Mouse (Mus musculus): Measurements from ENCODE around the gene Ppfibp2. TPM values are rescaled to one million over a fixed set of nuclear protein-coding genes. Genes with fewer than 3 reads are reported as not detected.

Gene Ppfibp2
- total RNA-seq (2015) (9.3 and 11.2 TPM in 2 replicates), total RNA-seq (2017) (12.1 and 14.9 TPM in 2 replicates)

- peak; percentile 83 for ATAC-seq (ENCODE audit: poor library complexity, severe bottlenecking)
These were observed at the start of gene Ppfibp2 for GRCm38 (mm10) chr7:107594857-107595402. Gene Ppfibp2 (plus strand): TSS chr7:107595207.

DNA sequence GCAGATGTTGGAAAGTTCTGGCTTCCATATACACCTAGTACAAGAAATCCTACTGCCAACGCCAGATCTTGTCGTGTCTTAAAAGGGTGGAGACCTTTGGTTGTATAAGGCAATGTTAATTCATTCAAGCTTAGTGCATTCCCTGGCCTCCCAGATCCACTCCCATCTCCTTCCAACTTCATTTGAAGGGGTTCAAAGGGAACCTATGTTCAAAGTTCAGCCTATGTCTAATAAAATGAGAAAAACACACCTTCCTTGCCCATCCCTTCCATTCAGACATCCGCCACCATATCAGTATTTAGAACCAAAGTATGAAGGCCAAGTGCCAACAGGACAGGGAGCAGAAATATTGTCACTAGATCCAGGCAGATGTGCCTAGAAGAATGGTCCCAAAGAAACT, 47.1 kb upstream of the Ppfibp2 start:
- ATAC-seq (ENCODE audit: poor library complexity, severe bottlenecking): no peak

DNA sequence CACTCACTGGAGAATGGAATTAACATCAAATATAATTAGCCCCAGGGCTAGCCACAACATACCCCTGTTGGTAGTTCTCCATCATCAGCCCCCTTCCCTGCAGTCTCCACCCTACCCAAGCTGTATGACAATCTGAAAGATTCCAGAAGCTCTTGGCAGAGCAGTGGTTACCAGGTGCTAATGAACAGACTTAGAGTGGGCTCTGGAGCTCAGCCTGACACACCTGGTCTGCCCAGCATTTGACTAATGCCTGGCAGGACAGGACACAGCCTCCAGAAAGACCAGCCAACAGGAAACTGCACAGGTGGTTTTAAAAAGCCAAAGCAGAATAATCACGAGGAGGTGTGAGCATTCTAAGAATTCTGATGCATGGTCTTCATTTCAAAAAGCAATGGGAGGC, 41.5 kb upstream of the Ppfibp2 start:
- ATAC-seq (ENCODE audit: poor library complexity, severe bottlenecking): no peak

DNA sequence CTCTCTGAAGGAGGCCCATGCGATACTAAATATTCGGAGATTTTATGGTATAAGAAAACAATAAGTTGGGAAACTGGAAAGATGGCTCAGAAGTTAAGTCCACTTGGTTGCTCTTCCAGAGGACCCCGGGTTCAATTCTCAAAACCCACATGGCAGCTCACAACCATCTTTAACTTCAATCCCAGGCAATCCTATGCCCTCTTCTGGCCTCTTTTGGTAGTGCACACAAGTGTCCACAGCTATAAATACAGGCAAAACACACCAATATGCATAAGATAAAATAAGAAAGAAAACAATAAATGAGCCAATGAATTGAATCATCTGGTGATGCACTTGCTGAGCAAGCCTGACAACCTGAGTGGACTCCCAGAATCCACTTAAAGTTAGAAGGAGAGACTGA, 39.1 kb upstream of the Ppfibp2 start:
- ATAC-seq (ENCODE audit: poor library complexity, severe bottlenecking): no peak

GRCm38 (mm10) chr7:107560675-107561074, 34.3 kb upstream of the Ppfibp2 start:
- ATAC-seq (ENCODE audit: poor library complexity, severe bottlenecking): no peak

DNA sequence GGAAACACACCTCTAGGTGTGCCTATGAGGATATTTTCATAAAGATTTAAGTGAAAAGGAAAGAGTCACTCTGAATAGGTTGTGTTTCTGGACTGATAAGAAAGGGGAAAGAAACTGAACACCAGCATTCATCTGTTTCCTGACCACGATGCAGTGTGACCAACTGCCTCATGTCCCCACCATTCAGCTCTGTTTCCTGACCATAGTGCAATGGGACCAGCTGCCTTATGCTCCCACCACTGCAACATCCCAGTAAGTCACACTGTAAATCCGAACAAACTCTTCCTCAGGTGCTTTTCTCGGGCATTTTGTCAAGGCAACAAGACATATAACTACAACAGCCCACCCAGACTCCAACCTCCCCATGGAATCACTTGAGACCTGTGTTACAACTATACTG, 33.4 kb upstream of the Ppfibp2 start:
- ATAC-seq (ENCODE audit: poor library complexity, severe bottlenecking): no peak

DNA sequence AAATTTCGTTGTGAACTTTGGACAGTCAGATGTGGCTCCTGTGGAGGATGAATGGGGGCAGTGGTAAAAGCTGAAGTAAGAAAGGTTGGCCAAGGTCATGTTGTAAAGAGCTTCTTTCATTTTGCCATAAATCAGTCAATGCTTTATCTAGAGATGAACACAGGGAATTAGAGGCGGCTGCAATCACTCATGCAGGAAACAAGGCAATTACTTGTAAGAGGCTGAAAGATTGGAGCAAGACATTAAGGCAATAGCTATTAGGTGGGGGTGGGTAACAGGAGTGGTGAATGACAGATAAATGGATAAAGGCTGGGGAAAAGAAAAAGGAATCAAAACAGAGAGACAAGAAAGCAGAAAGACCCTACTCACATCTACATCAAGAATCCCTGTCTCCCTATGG, 31.3 kb upstream of the Ppfibp2 start:
- ATAC-seq (ENCODE audit: poor library complexity, severe bottlenecking): no peak

- ATAC-seq (ENCODE audit: poor library complexity, severe bottlenecking): no peak
These were observed 27.7 kb upstream of the Ppfibp2 start, which contains the start of gene Olfml1 for GRCm38 (mm10) chr7:107567261-107567671. Gene Olfml1 (plus strand): TSS chr7:107567446.

- ATAC-seq (ENCODE audit: poor library complexity, severe bottlenecking): no peak
These were observed 27.3 kb upstream of the Ppfibp2 start for GRCm38 (mm10) chr7:107567674-107568073.

DNA sequence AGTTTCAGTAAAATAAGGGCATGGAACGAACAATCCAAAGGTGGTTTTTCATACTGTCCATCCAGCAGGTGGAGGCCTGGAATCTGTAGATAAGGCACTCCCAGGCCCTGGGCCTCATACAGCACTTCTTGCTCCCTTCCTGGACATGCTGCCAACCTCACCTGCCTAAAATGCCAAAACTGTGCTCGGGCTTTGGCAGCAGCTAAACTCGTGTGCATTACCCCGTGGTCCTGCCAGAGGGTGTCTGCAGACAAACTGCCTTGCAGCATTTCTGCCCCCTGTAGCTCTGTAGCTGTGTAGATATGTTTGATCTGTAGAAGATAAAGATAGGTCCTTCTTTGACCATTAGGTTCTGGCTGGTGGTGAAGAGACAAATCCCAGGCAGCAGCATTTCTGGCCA, 26.0 kb upstream of the Ppfibp2 start:
- no peak for ATAC-seq (ENCODE audit: poor library complexity, severe bottlenecking)

DNA sequence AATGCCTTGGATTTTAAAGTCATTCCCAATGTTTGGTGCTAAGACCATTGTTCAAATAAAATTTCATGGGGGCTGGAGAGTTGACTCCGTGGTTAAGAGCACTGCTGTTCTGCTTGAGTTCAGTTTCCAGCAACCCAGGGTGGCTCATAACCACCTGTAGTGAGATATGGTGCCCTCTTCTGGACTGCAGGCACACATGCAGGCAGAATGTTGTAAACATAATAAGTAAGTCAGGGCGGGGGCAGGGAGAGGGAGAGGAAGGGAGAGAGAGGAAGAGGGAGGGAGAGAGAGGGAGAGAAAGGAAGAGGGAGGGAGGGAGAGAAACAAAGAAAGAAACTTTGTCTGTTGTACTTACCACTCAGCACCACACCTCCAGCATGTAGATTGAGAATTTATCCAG, 21.2 kb upstream of the Ppfibp2 start:
- peak; percentile 71 for ATAC-seq (ENCODE audit: poor library complexity, severe bottlenecking)

- ATAC-seq (ENCODE audit: poor library complexity, severe bottlenecking): no peak
These were observed 20.7 kb upstream of the Ppfibp2 start for GRCm38 (mm10) chr7:107574276-107574675.

DNA sequence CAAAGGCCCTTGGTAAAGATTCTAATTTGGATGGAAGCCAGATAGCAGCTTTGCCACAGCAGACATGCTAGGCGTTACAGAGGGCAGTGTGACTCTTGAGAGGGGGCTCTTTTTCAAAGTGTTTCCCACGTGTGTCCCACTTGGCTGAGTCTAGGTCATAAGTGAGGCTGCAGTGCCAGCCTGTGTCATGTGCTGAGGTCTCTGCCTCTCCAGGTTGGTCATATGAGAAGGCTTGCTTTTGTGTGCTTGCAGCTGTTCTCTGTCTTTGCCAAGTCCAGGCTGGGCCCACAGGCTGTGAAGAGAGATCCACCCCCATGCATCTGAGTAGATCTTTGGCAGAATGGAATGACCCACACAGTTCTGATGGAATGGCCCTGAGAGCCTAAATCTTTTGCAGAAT, 2.4 kb upstream of the Ppfibp2 start:
- ATAC-seq (ENCODE audit: poor library complexity, severe bottlenecking): no peak

GRCm38 (mm10) chr7:107593904-107594303, 1.1 kb upstream of the Ppfibp2 start:
- ATAC-seq (ENCODE audit: poor library complexity, severe bottlenecking): peak; percentile 62

- ATAC-seq (ENCODE audit: poor library complexity, severe bottlenecking): peak; percentile 66
These were observed 616 bp upstream of the Ppfibp2 start for GRCm38 (mm10) chr7:107594325-107594856.

DNA sequence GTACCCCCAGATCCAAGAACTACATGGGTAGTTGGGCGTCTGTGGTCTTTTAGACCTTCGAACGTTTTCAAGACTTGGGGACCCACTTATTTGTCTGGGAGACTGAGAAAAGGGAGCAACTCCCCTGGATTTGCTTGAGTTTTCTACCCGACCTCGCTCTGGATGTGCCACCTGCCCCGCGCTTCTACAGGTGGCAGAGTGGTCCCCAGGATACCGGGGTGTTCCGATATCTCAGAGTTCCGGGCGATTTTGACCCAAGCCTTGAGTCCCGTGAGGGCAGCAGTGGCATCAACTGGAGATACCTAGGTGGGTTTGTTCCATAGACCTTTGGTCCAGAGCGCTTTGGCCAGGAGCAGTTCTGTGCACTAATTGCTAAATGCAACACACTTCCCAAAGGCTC, 419 bp downstream of the Ppfibp2 start:
- ATAC-seq (ENCODE audit: poor library complexity, severe bottlenecking): no peak

DNA sequence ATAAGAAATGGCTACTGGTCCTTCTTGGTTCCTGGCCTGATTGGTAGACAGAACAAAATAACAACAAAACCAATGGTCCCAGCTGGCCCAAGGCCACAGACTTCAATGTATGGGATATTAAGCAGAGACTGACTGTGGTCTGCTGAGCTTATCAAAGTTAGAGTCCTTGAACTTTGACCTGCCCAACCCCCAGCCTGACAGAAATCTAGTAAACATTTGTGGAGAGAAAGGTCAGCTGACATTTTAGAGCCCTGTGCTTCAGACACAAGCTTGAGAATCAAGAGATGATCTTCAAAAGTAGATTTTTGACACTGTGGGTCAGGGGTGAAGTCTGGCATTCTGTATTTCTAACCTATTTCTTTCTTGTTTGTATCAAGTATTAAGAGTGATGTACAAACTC, 1.7 kb downstream of the Ppfibp2 start:
- ATAC-seq (ENCODE audit: poor library complexity, severe bottlenecking): no peak

DNA sequence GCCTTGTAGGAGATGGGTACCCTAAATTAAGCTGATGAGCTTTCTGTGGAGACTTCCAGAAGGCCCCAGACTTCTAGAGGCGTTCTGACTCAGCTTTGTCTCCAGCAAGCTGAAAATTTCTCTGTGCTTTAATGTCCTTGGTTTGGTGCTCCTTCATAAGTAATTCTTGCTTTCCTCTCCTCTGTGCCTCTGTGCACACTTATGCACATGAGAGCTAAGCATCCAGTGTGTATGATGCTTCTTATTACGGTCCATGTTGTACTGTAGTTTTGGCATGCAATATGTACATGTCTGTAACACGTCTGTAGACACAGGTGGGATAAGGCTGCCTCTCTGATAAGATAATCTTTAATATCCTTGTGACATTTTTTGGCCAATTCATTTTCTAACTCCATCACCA, 2.9 kb downstream of the Ppfibp2 start:
- ATAC-seq (ENCODE audit: poor library complexity, severe bottlenecking): no peak

DNA sequence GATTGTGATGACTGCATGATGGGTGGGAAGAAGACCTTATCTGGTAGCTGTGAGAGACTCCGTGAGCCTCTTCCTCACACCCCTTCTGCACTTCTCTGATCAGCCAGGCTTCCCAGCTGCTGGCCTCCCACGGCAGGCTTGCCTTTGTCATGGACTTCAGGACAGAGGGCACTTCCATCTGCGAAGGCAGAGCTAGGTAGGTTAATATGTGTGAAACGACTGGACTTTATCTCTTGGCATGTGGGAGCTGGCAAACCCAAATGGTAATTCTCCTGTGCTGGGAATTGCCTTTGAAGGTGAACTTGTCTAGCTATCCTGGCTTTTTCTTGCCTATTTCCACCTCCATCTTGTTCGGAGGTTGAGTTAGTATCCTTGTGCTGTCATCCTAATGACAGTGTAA, 5.6 kb downstream of the Ppfibp2 start:
- no peak for ATAC-seq (ENCODE audit: poor library complexity, severe bottlenecking)

DNA sequence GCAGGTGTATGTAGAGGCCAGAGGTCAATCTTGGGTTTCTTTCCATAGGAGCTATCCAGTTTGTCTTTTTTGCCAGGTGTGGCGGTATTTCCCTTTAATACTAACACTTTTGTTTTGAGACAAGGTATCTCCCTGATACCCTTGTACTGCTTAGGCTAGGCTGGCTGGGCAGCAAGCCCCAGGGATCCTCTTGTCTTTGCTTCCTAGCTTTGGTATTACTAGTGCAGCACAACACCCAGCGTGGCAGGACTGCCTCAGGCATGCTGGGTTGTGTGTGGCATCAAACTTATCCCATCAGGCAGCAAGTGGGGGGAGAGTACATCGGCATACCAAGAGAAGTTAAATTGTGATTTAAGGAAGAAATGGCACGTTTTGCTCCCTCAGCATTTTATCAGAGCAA, 7.5 kb downstream of the Ppfibp2 start:
- no peak for ATAC-seq (ENCODE audit: poor library complexity, severe bottlenecking)

DNA sequence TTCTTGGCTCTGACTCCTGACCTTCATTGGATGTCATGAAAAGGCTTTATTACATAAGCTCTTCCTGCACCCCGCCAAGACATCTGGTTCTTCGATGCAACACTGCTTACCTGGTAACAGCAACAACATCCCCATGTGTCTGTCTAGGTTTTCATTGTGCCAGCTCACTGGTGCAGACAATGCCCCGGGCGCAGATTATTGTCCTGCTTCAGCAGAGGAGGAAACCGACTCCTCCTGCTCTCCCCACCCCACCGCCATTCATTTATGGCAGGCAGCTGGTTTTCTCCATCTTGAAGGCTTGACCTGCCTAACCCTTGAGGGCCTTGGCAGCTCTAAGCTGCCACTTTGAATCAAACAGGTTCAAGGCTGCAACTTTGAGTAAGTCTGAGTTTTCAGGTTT, 7.9 kb downstream of the Ppfibp2 start:
- no peak for ATAC-seq (ENCODE audit: poor library complexity, severe bottlenecking)

DNA sequence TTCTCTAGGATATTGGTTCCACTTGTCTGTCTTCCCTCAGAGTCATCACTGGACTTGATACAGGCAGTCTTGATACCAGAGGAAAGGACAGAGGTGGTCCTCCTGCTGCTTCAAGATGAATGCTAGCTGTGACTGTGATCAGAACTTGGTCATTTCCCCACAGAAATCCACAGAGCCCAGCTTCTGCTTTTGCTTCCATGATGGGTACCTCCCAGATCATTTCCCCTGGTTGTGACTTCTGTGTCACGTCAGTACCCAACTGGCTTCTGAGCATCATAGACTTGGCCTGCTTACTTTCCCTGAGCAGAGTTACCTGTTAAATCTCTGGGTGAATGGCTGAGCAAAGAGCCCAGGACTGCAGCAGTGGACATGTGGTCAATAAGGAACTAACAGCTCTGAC, 12.8 kb downstream of the Ppfibp2 start:
- ATAC-seq (ENCODE audit: poor library complexity, severe bottlenecking): peak; percentile 71

- no peak for ATAC-seq (ENCODE audit: poor library complexity, severe bottlenecking)
These were observed 14.7 kb downstream of the Ppfibp2 start for GRCm38 (mm10) chr7:107609622-107610255.

Measured in megakaryocyte, adult 5-6 weeks (primary cell).